8 mouse cellular contexts compared by ENCODE assay signal in genomic region chr2:63702333-63703096, GRCm38 (mm10).
DNase-seq lines count a peak whose midpoint lies in the region; ATAC-seq and TF ChIP-seq lines count a peak whose summit lies in the region.

No protein-coding gene starts in this region.

- no peaks in the 10 kb centered on the region for H3K36me3 ChIP-seq in intestine, postnatal 0 days (ENCODE audit: control insufficient read depth, insufficient read depth)
- H3K36me3 ChIP-seq in midbrain, embryonic 11.5 days (ENCODE audit: control insufficient read depth, insufficient read depth, low read length): no peaks in the 10 kb centered on the region
- no peaks in the 10 kb centered on the region for H3K36me3 ChIP-seq in stomach, embryonic 15.5 days

- peaks cover 41% of the 10 kb centered on the region for H3K27me3 ChIP-seq in Patski
- H3K27me3 ChIP-seq in intestine, postnatal 0 days (replicated peaks; ENCODE audit: control insufficient read depth, insufficient read depth, low read length): no peaks in the 10 kb centered on the region
- H3K27me3 ChIP-seq in midbrain, embryonic 11.5 days (ENCODE audit: control insufficient read depth, insufficient read depth, low read length): no peaks in the 10 kb centered on the region
- no peaks in the 10 kb centered on the region for H3K27me3 ChIP-seq in stomach, embryonic 15.5 days (replicated peaks)

- no peak overlapping the region for H3K27ac ChIP-seq in intestine, postnatal 0 days (ENCODE audit: low read depth, low read length)
- peak overlapping the region; percentile 37 for H3K27ac ChIP-seq in midbrain, embryonic 11.5 days (ENCODE audit: low read depth, low read length)
- peak overlapping the region; percentile 7; the same call in 1 of the 2 replicates for H3K27ac ChIP-seq in stomach, embryonic 15.5 days

- H3K4me2 ChIP-seq in intestine, postnatal 0 days (replicated peaks; ENCODE audit: low read depth): peak overlapping the region; percentile 70
- peak overlapping the region; percentile 48 for H3K4me2 ChIP-seq in midbrain, embryonic 11.5 days
- H3K4me2 ChIP-seq in stomach, embryonic 15.5 days: peak overlapping the region; percentile 79

- TF ChIP-seq CTCF in Patski (IDR thresholded peaks at IDR 0.05): no peak
- TF ChIP-seq CTCF in intestine, postnatal 0 days (IDR thresholded peaks at IDR 0.05; ENCODE audit: low read depth): no peak

- CTCF ChIA-PET in Patski (lab: Charles Lee): no interaction called here

- in situ Hi-C loops in Patski (cut with MboI; ENCODE audit: low pct_unique_long_range_greater_than_20kb): loop anchor here (25.0 kb wide), 1 partner anchor 1160 kb away; no protein-coding TSS in a partner anchor

- no peaks in the 10 kb centered on the region for H3K4me1 ChIP-seq in intestine, postnatal 0 days (replicated peaks; ENCODE audit: control insufficient read depth, insufficient read depth, low read length)
- peaks cover 3% of the 10 kb centered on the region; the same call in 1 of the 2 replicates for H3K4me1 ChIP-seq in midbrain, embryonic 11.5 days (ENCODE audit: control insufficient read depth, insufficient read depth, low read length)
- peaks cover 6% of the 10 kb centered on the region; the same call in 1 of the 2 replicates for H3K4me1 ChIP-seq in stomach, embryonic 15.5 days

- no peak overlapping the region for H3K9ac ChIP-seq in intestine, postnatal 0 days (ENCODE audit: low read depth, low read length)
- peak overlapping the region; percentile 56 for H3K9ac ChIP-seq in midbrain, embryonic 11.5 days (ENCODE audit: low read length)
- H3K9ac ChIP-seq in stomach, embryonic 15.5 days: no peak overlapping the region

- 2% methylated on average over 22 of the region's 22 CpGs for WGBS in intestine, postnatal 0 days
- under 1% methylated on average over 22 of the region's 22 CpGs for WGBS in midbrain, embryonic 11.5 days
- WGBS in stomach, embryonic 15.5 days: 2% methylated on average over 22 of the region's 22 CpGs

- no peak for DNase-seq in Patski (ENCODE audit: low read depth, low spot score)
- peak; percentile 22 to 50 for DNase-seq in cerebellum, postnatal 25 days
- peak; percentile 17 for DNase-seq in gastrocnemius, postnatal 25 days
- DNase-seq in left cerebral cortex, postnatal 4 days: peak; percentile 66
- DNase-seq in midbrain, embryonic 11.5 days (ENCODE audit: low spot score, missing footprints): peak; percentile 96

- peak; percentile 62 for ATAC-seq in Patski
- ATAC-seq in intestine, postnatal 0 days: no peak; the same call in 1 of the 2 replicates
- peak; percentile 99 for ATAC-seq in midbrain, embryonic 11.5 days (ENCODE audit: low FRiP score)
- peak; percentile 83 for ATAC-seq in stomach, embryonic 15.5 days (ENCODE audit: insufficient read depth, low FRiP score, low read depth)
- no peak for ATAC-seq in granulocyte monocyte progenitor cell, adult 5-6 weeks (replicated peaks; ENCODE audit: poor library complexity, severe bottlenecking)

- no peaks in the 10 kb centered on the region for H3K9me3 ChIP-seq in intestine, postnatal 0 days (ENCODE audit: control insufficient read depth)
- no peaks in the 10 kb centered on the region for H3K9me3 ChIP-seq in midbrain, embryonic 11.5 days (ENCODE audit: control insufficient read depth, low read length)
- H3K9me3 ChIP-seq in stomach, embryonic 15.5 days: no peaks in the 10 kb centered on the region

- POLR2A ChIA-PET in Patski (lab: Charles Lee): no interaction called here

- H3K4me3 ChIP-seq in intestine, postnatal 0 days (ENCODE audit: low read depth, low read length): peak overlapping the region; percentile 28
- peak overlapping the region; percentile 24 for H3K4me3 ChIP-seq in midbrain, embryonic 11.5 days (ENCODE audit: low read depth, low read length)
- H3K4me3 ChIP-seq in stomach, embryonic 15.5 days (replicated peaks): peak overlapping the region; percentile 35

- intact Hi-C loops in left cerebral cortex, postnatal 4 days (cut with DNase I): loop anchor here (5.0 to 10.0 kb wide), 3 partner anchors 395 to 1215 kb away; partner anchors contain the start of gene Fign

Comparison
In these comparisons a context has a peak if more than half of its experiments do, and no peak if none do; other contexts are left out.
1. ATAC-seq: peak in Patski (single experiment), midbrain, embryonic 11.5 days (single experiment) and stomach, embryonic 15.5 days (single experiment); none in intestine, postnatal 0 days (single experiment) and granulocyte monocyte progenitor cell, adult 5-6 weeks (single experiment).
2. Peak in every context shown above with its lines, with median percentiles within 50 percentile points of each other: H3K4me2 ChIP-seq and H3K4me3 ChIP-seq.